Mouse (Mus musculus) midbrain, postnatal 0 days (tissue): ENCODE results near the gene Gstp1. TPM values are rescaled to one million over a fixed set of nuclear protein-coding genes. Genes with fewer than 3 reads are reported as not detected.
"Not testable (repeated sequence)": the region's sequence is repeated elsewhere in the genome, so short reads cannot be mapped to it uniquely, and the experiment has no call there.

Experiments
- ATAC-seq: fragments of 200-750 bp; cut with Nextera tagmentation; 2 replicates; pipeline ENCODE4 v1.8.0; 2017; ENCODE audit warnings: moderate number of reproducible peaks, mild to moderate bottlenecking, moderate TSS enrichment, moderate library complexity; ENCODE audit not compliant: low FRiP score
- DNase-seq: peaks from one replicate; pipeline ENCODE4 v3.0.0-alpha.2; 2015; ENCODE audit warnings: low spot score
- H3K27ac ChIP-seq: fragments of 300-500 bp; sonication (generic); 2 replicates; pipeline ENCODE4 v1.5.1; 2014; ENCODE audit warnings: low read depth, mild to moderate bottlenecking, low read length, mixed read lengths
- H3K27me3 ChIP-seq: fragments of 300-500 bp; sonication (generic); 2 replicates; pipeline ENCODE4 v1.6.1; 2014; ENCODE audit warnings: low read length, control low read depth, mixed read lengths; ENCODE audit not compliant: insufficient read depth
- H3K36me3 ChIP-seq: fragments of 300-500 bp; sonication (generic); 2 replicates; pipeline ENCODE4 v1.6.1; 2014; ENCODE audit warnings: low read length, control low read depth, mixed read lengths; ENCODE audit not compliant: insufficient read depth
- H3K4me1 ChIP-seq: fragments of 300-500 bp; sonication (generic); 2 replicates; pipeline ENCODE4 v1.6.1; 2014; ENCODE audit warnings: mild to moderate bottlenecking, control low read depth, antibody characterized with exemption, low read length, mixed read lengths; ENCODE audit not compliant: insufficient read depth
- H3K4me2 ChIP-seq: fragments of 300-500 bp; sonication (generic); 2 replicates; pipeline ENCODE4 v1.6.1; 2014; ENCODE audit warnings: low read depth, mild to moderate bottlenecking, low read length, mixed read lengths; ENCODE audit not compliant: poor library complexity, severe bottlenecking
- H3K4me3 ChIP-seq: fragments of 300-500 bp; sonication (generic); 2 replicates; pipeline ENCODE4 v1.5.1; 2014; ENCODE audit warnings: low read depth, mild to moderate bottlenecking, low read length, moderate library complexity
- H3K9ac ChIP-seq: fragments of 300-500 bp; sonication (generic); replicated peaks from 2 replicates; pipeline ENCODE4 v1.6.1; 2014; ENCODE audit warnings: mild to moderate bottlenecking, low read length, moderate library complexity, mixed read lengths; ENCODE audit not compliant: poor library complexity, severe bottlenecking
- H3K9me3 ChIP-seq: fragments of 300-500 bp; sonication (generic); 2 replicates; pipeline ENCODE4 v1.6.1; 2016; ENCODE audit warnings: low read length, control low read depth
- CTCF ChIP-seq: IDR thresholded peaks from 2 replicates; pipeline ENCODE4 v1.5.1; 2016; ENCODE audit warnings: antibody characterized with exemption, mild to moderate bottlenecking
- WGBS: fragments of 180-500 bp; shearing (Covaris S2); extraction: QIAGEN DNeasy Blood & Tissue Kit; methylation state at CpG from one replicate; pipeline ENCODE4 v1.1.7; 2014; 5-methylcytosine and 5-hydroxymethylcytosine counted together
- polyA plus RNA-seq: library from polyadenylated mRNA; unstranded; fragments of >200 nt; fragmentation: Nextera tagmentation; extraction: Ambion mirVana; gene quantifications from 2 replicates; pipeline ENCODE4 v1.2.1, GENCODE M21; 2015
- total RNA-seq: library from RNA; depleted of rRNA; stranded (reverse); fragments of >200 nt; gene quantifications from 2 replicates; pipeline ENCODE4 v1.2.3, GENCODE M21; 2014

Gstp1 gene
- total and polyA plus RNA-seq, 2 experiments from 2014 or later, result 350 to 665 TPM

GRCm38 (mm10) chr19:4046866-4047254 lies 9.1 kb upstream of the Gstp1 start:
- Histone ChIP-seq H3K27me3 (no peaks in the 10 kb centered on the region), H3K9ac (no peak overlapping the region), H3K4me1 (no peaks in the 10 kb centered on the region), H3K36me3 (no peaks in the 10 kb centered on the region), H3K9me3 (no peaks in the 10 kb centered on the region), H3K27ac (no peak overlapping the region), H3K4me2 (no peak overlapping the region), H3K4me3 (no peak overlapping the region)
- WGBS, result 82% methylated on average over 8 of the region's 8 CpGs
- no peak for TF ChIP-seq CTCF
- ATAC-seq, result no peak
- DNase-seq, result no peak

GRCm38 (mm10) chr19:4045966-4046865 lies 8.4 kb upstream of the Gstp1 start, which contains the start of gene Gstp2:
TSS of gene Gstp2 (minus strand) at chr19:4046023.
- WGBS, result 54% methylated on average over 16 of the region's 16 CpGs
- no peak within 1 kb of the TSS for H3K27ac ChIP-seq
- DNase-seq (peak; percentile 80), ATAC-seq (peak; percentile 34; the same call in 1 of the 2 replicates)
- peak; percentile 65 for TF ChIP-seq CTCF
- no peaks in the 10 kb centered on the region for H3K4me1 ChIP-seq
- peak within 1 kb of the TSS; percentile 15; the same call in 1 of the 2 replicates for H3K4me2 ChIP-seq
- H3K36me3 ChIP-seq, result no peaks in the 10 kb centered on the region
- H3K9me3 ChIP-seq, result no peaks in the 10 kb centered on the region
- no peak within 1 kb of the TSS for H3K9ac ChIP-seq
- no peak within 1 kb of the TSS for H3K4me3 ChIP-seq
- no peaks in the 10 kb centered on the region for H3K27me3 ChIP-seq

GRCm38 (mm10) chr19:4044109-4044508 lies 6.3 kb upstream of the Gstp1 start:
- not testable (repeated sequence) for H3K4me1 ChIP-seq, H3K27ac ChIP-seq, ATAC-seq, H3K9me3 ChIP-seq, H3K27me3 ChIP-seq, DNase-seq, H3K36me3 ChIP-seq, H3K9ac ChIP-seq, H3K4me2 ChIP-seq, H3K4me3 ChIP-seq
- 89% methylated on average over 5 of the region's 5 CpGs for WGBS

- H3K9ac ChIP-seq, result no peak overlapping the region
- 0 out of 2 replicates have a peak, but pooled peaks cover 4% of the 10 kb centered on the region for H3K4me1 ChIP-seq
- no peak overlapping the region for H3K27ac ChIP-seq
- H3K9me3 ChIP-seq, result no peaks in the 10 kb centered on the region
- DNase-seq (no peak), ATAC-seq (no peak)
- TF ChIP-seq CTCF, result no peak
- 75% methylated on average over 14 of the region's 14 CpGs for WGBS
- no peak overlapping the region for H3K4me3 ChIP-seq
- H3K36me3 ChIP-seq, result no peaks in the 10 kb centered on the region
- H3K27me3 ChIP-seq, result no peaks in the 10 kb centered on the region
- H3K4me2 ChIP-seq, result no peak overlapping the region
Observed at GRCm38 (mm10) chr19:4042124-4042523, 4.3 kb upstream of the Gstp1 start.

GRCm38 (mm10) chr19:4041500-4041899 lies 3.7 kb upstream of the Gstp1 start:
- not testable (repeated sequence) for H3K4me3 ChIP-seq, H3K36me3 ChIP-seq, H3K4me2 ChIP-seq, H3K9ac ChIP-seq, H3K9me3 ChIP-seq, H3K27me3 ChIP-seq, H3K27ac ChIP-seq, DNase-seq, ATAC-seq, H3K4me1 ChIP-seq
- WGBS, result 76% methylated on average over 3 of the region's 4 CpGs

GRCm38 (mm10) chr19:4040941-4041340 lies 3.2 kb upstream of the Gstp1 start:
- H3K4me3 ChIP-seq, H3K4me1 ChIP-seq, ATAC-seq, H3K9me3 ChIP-seq, DNase-seq, H3K4me2 ChIP-seq, H3K36me3 ChIP-seq, H3K27me3 ChIP-seq, H3K9ac ChIP-seq, H3K27ac ChIP-seq: not testable (repeated sequence)
- 78% methylated on average over 5 of the region's 5 CpGs for WGBS

- peak overlapping the region; percentile 50 for H3K4me3 ChIP-seq
- H3K9ac ChIP-seq, result peak overlapping the region; percentile 55
- not testable (repeated sequence) for H3K9me3 ChIP-seq, DNase-seq, H3K36me3 ChIP-seq, H3K4me1 ChIP-seq, H3K27me3 ChIP-seq
- WGBS, result 17% methylated on average over 7 of the region's 8 CpGs
- ATAC-seq, result peak; percentile 65
- peak overlapping the region; percentile 75 for H3K4me2 ChIP-seq
- H3K27ac ChIP-seq, result peak overlapping the region; percentile 73
Observed at GRCm38 (mm10) chr19:4037154-4037787, 514 bp downstream of the Gstp1 start.
